13 mouse cellular contexts compared by ENCODE assay signal in genomic region chr4:128638265-128638923, GRCm38 (mm10). TPM values are rescaled to one million over a fixed set of nuclear protein-coding genes. Genes with fewer than 3 reads are reported as not detected.
DNase-seq lines count a peak whose midpoint lies in the region; ATAC-seq and TF ChIP-seq lines count a peak whose summit lies in the region.
"Had no signal": no experiment of that assay in that cellular context is flagged by ENCODE, and none has a peak within 500 bp of the region (broad histone marks: within the 10 kb centered on the region; RNA-seq: fewer than 3 reads in every experiment).

No protein-coding gene starts in this region.

- 88% methylated on average over 18 of the region's 18 CpGs for WGBS in forebrain, embryonic 10.5 days
- 80% methylated on average over 18 of the region's 18 CpGs for WGBS in forebrain, postnatal 0 days
- WGBS in kidney, embryonic 15.5 days, result 81% methylated on average over 18 of the region's 18 CpGs
- WGBS in midbrain, postnatal 0 days, result 89% methylated on average over 18 of the region's 18 CpGs
- 89% methylated on average over 18 of the region's 18 CpGs for WGBS in midbrain, embryonic 14.5 days
- 79% methylated on average over 18 of the region's 18 CpGs for WGBS in stomach, embryonic 15.5 days

- no peaks in the 10 kb centered on the region for H3K36me3 ChIP-seq in forebrain, embryonic 10.5 days (replicated peaks)
- H3K36me3 ChIP-seq in forebrain, postnatal 0 days (ENCODE audit: insufficient read depth), result no peaks in the 10 kb centered on the region
- H3K36me3 ChIP-seq in kidney, embryonic 15.5 days, result no peaks in the 10 kb centered on the region
- no peaks in the 10 kb centered on the region for H3K36me3 ChIP-seq in midbrain, postnatal 0 days (ENCODE audit: insufficient read depth, low read length)
- no peaks in the 10 kb centered on the region for H3K36me3 ChIP-seq in midbrain, embryonic 14.5 days (ENCODE audit: control insufficient read depth, insufficient read depth, low read length)
- no peaks in the 10 kb centered on the region for H3K36me3 ChIP-seq in stomach, embryonic 15.5 days

- H3K27ac ChIP-seq in forebrain, embryonic 10.5 days, result 0 out of 2 replicates have a peak overlapping the region, but pooled peaks have one; percentile 18
- H3K27ac ChIP-seq in forebrain, postnatal 0 days (ENCODE audit: low read depth, low read length), result no peak overlapping the region
- peak overlapping the region; percentile 89 for H3K27ac ChIP-seq in kidney, embryonic 15.5 days
- H3K27ac ChIP-seq in midbrain, postnatal 0 days (ENCODE audit: low read depth, low read length), result no peak overlapping the region
- H3K27ac ChIP-seq in midbrain, embryonic 14.5 days (replicated peaks; ENCODE audit: low read depth, low read length), result no peak overlapping the region
- H3K27ac ChIP-seq in stomach, embryonic 15.5 days, result 0 out of 2 replicates have a peak overlapping the region, but pooled peaks have one; percentile 16
- H3K27ac ChIP-seq: left cerebral cortex, adult 2 months had no signal

- no peak overlapping the region for H3K9ac ChIP-seq in forebrain, postnatal 0 days
- no peak overlapping the region for H3K9ac ChIP-seq in kidney, embryonic 15.5 days
- H3K9ac ChIP-seq in midbrain, postnatal 0 days (replicated peaks; ENCODE audit: low read length, poor library complexity, severe bottlenecking), result no peak overlapping the region
- no peak overlapping the region for H3K9ac ChIP-seq in midbrain, embryonic 14.5 days (replicated peaks; ENCODE audit: low read length)
- H3K9ac ChIP-seq in stomach, embryonic 15.5 days, result no peak overlapping the region

- H3K9me3 ChIP-seq in forebrain, embryonic 10.5 days, result no peaks in the 10 kb centered on the region
- H3K9me3 ChIP-seq in forebrain, postnatal 0 days (ENCODE audit: low read length), result no peaks in the 10 kb centered on the region
- H3K9me3 ChIP-seq in kidney, embryonic 15.5 days (replicated peaks), result no peaks in the 10 kb centered on the region
- no peaks in the 10 kb centered on the region for H3K9me3 ChIP-seq in midbrain, postnatal 0 days (ENCODE audit: low read length)
- H3K9me3 ChIP-seq in midbrain, embryonic 14.5 days (ENCODE audit: control insufficient read depth, low read length), result no peaks in the 10 kb centered on the region
- no peaks in the 10 kb centered on the region for H3K9me3 ChIP-seq in stomach, embryonic 15.5 days

- H3K4me2 ChIP-seq in forebrain, postnatal 0 days (ENCODE audit: low read depth), result no peak overlapping the region
- H3K4me2 ChIP-seq in kidney, embryonic 15.5 days, result no peak overlapping the region
- H3K4me2 ChIP-seq in midbrain, postnatal 0 days (ENCODE audit: low read depth, low read length, poor library complexity, severe bottlenecking), result no peak overlapping the region
- no peak overlapping the region for H3K4me2 ChIP-seq in midbrain, embryonic 14.5 days (ENCODE audit: low read length)
- no peak overlapping the region for H3K4me2 ChIP-seq in stomach, embryonic 15.5 days

- DNase-seq in forebrain, embryonic 10.5 days (ENCODE audit: extremely low spot score, low spot score), result no peak
- DNase-seq in forebrain, postnatal 0 days, result no peak
- DNase-seq in kidney, postnatal 25 days, result no peak
- DNase-seq in midbrain, postnatal 0 days (ENCODE audit: low spot score), result peak; percentile 19
- no peak for DNase-seq in midbrain, embryonic 14.5 days
- DNase-seq in embryo, embryonic 9.5 days (ENCODE audit: extremely low spot score), result no peak
- DNase-seq: adrenal gland, postnatal 36 days; gastrocnemius, postnatal 25 days; heart, postnatal 14 days had no signal

- H3K4me3 ChIP-seq in forebrain, embryonic 10.5 days, result no peak overlapping the region
- no peak overlapping the region for H3K4me3 ChIP-seq in forebrain, postnatal 0 days (ENCODE audit: low read depth, low read length)
- no peak overlapping the region for H3K4me3 ChIP-seq in kidney, embryonic 15.5 days (replicated peaks)
- H3K4me3 ChIP-seq in midbrain, postnatal 0 days (ENCODE audit: low read depth, low read length), result no peak overlapping the region
- no peak overlapping the region for H3K4me3 ChIP-seq in midbrain, embryonic 14.5 days (replicated peaks; ENCODE audit: low read depth, low read length)
- no peak overlapping the region for H3K4me3 ChIP-seq in stomach, embryonic 15.5 days (replicated peaks)
- H3K4me3 ChIP-seq: left cerebral cortex, adult 2 months had no signal

- TF ChIP-seq CTCF in forebrain, postnatal 0 days (IDR thresholded peaks at IDR 0.05; ENCODE audit: low read depth), result no peak
- no peak for TF ChIP-seq CTCF in midbrain, postnatal 0 days (IDR thresholded peaks at IDR 0.05)

- H3K27me3 ChIP-seq in forebrain, embryonic 10.5 days (ENCODE audit: poor library complexity, severe bottlenecking), result no peaks in the 10 kb centered on the region
- H3K27me3 ChIP-seq in forebrain, postnatal 0 days (ENCODE audit: insufficient read depth, low read length), result no peaks in the 10 kb centered on the region
- no peaks in the 10 kb centered on the region for H3K27me3 ChIP-seq in kidney, embryonic 15.5 days
- H3K27me3 ChIP-seq in midbrain, postnatal 0 days (ENCODE audit: insufficient read depth, low read length), result no peaks in the 10 kb centered on the region
- H3K27me3 ChIP-seq in midbrain, embryonic 14.5 days (ENCODE audit: control insufficient read depth, insufficient read depth, low read length), result no peaks in the 10 kb centered on the region
- no peaks in the 10 kb centered on the region for H3K27me3 ChIP-seq in stomach, embryonic 15.5 days (replicated peaks)

- peaks cover 50% of the 10 kb centered on the region for H3K4me1 ChIP-seq in forebrain, embryonic 10.5 days
- H3K4me1 ChIP-seq in forebrain, postnatal 0 days (ENCODE audit: insufficient read depth), result no peaks in the 10 kb centered on the region
- H3K4me1 ChIP-seq in kidney, embryonic 15.5 days, result peaks cover 64% of the 10 kb centered on the region
- no peaks in the 10 kb centered on the region; the same call in 1 of the 2 replicates for H3K4me1 ChIP-seq in midbrain, postnatal 0 days (ENCODE audit: insufficient read depth, low read length)
- H3K4me1 ChIP-seq in midbrain, embryonic 14.5 days (ENCODE audit: control insufficient read depth, insufficient read depth, low read length), result 0 out of 2 replicates have a peak, but pooled peaks cover 2% of the 10 kb centered on the region
- peaks cover 22% of the 10 kb centered on the region for H3K4me1 ChIP-seq in stomach, embryonic 15.5 days

- no peak for ATAC-seq in forebrain, postnatal 0 days
- ATAC-seq in kidney, embryonic 15.5 days (replicated peaks; ENCODE audit: low FRiP score), result no peak
- no peak for ATAC-seq in midbrain, postnatal 0 days (ENCODE audit: low FRiP score)
- no peak for ATAC-seq in midbrain, embryonic 14.5 days (ENCODE audit: low FRiP score, low TSS enrichment)
- ATAC-seq in stomach, embryonic 15.5 days (ENCODE audit: insufficient read depth, low FRiP score, low read depth), result no peak
- ATAC-seq: midbrain, embryonic 16.5 days had no signal

RNA-seq across cellular contexts. Expression of gene Phc2, which starts 16.1 kb away (rescaled TPM):
- 23.3 and 23.4 TPM in 2 replicates for polyA plus RNA-seq in forebrain, embryonic 10.5 days (2016; fragmentation: Nextera tagmentation; extraction: Ambion mirVana)
- total RNA-seq in forebrain, postnatal 0 days (2014; rRNA removed), result 78.3 and 93.2 TPM in 2 replicates
- 52.4 and 56.3 TPM in 2 replicates for polyA plus RNA-seq in forebrain, postnatal 0 days (2015; fragmentation: Nextera tagmentation; extraction: Ambion mirVana)
- polyA plus RNA-seq in kidney, embryonic 15.5 days (2015; fragmentation: Nextera tagmentation; extraction: Ambion mirVana), result 40.3 and 45.5 TPM in 2 replicates
- total RNA-seq in midbrain, postnatal 0 days (2014; rRNA removed), result 64.3 and 66.1 TPM in 2 replicates
- polyA plus RNA-seq in midbrain, postnatal 0 days (2015; fragmentation: Nextera tagmentation; extraction: Ambion mirVana), result 31.4 and 34.8 TPM in 2 replicates
- polyA plus RNA-seq in midbrain, embryonic 14.5 days (2014; fragmentation: Nextera tagmentation; extraction: Ambion mirVana), result 48.4 and 54.2 TPM in 2 replicates
- polyA plus RNA-seq in stomach, embryonic 15.5 days (2015; fragmentation: Nextera tagmentation; extraction: Ambion mirVana), result 46.9 and 49.3 TPM in 2 replicates

RNA-seq across cellular contexts. Expression of gene Tlr12, which starts 20.0 kb away (rescaled TPM):
- polyA plus RNA-seq in forebrain, embryonic 10.5 days (2016; fragmentation: Nextera tagmentation; extraction: Ambion mirVana), result 0.63 and 1.0 TPM in 2 replicates
- 1.2 and 1.6 TPM in 2 replicates for total RNA-seq in forebrain, postnatal 0 days (2014; rRNA removed)
- polyA plus RNA-seq in forebrain, postnatal 0 days (2015; fragmentation: Nextera tagmentation; extraction: Ambion mirVana), result 1.2 and 1.3 TPM in 2 replicates
- 2.6 and 2.9 TPM in 2 replicates for polyA plus RNA-seq in kidney, embryonic 15.5 days (2015; fragmentation: Nextera tagmentation; extraction: Ambion mirVana)
- 1.3 and 2.1 TPM in 2 replicates for total RNA-seq in midbrain, postnatal 0 days (2014; rRNA removed)
- 0.71 and 1.1 TPM in 2 replicates for polyA plus RNA-seq in midbrain, postnatal 0 days (2015; fragmentation: Nextera tagmentation; extraction: Ambion mirVana)
- 0.61 and 1.2 TPM in 2 replicates for polyA plus RNA-seq in midbrain, embryonic 14.5 days (2014; fragmentation: Nextera tagmentation; extraction: Ambion mirVana)
- polyA plus RNA-seq in stomach, embryonic 15.5 days (2015; fragmentation: Nextera tagmentation; extraction: Ambion mirVana), result 1.5 and 1.7 TPM in 2 replicates
- total RNA-seq: gastrocnemius, postnatal 25 days had no signal

RNA-seq across cellular contexts. Expression of gene Zscan20, which starts 28.5 kb away (rescaled TPM):
- polyA plus RNA-seq in forebrain, embryonic 10.5 days (2016; fragmentation: Nextera tagmentation; extraction: Ambion mirVana), result 6.3 and 7.0 TPM in 2 replicates
- 6.5 and 7.6 TPM in 2 replicates for total RNA-seq in forebrain, postnatal 0 days (2014; rRNA removed)
- 1.0 and 1.4 TPM in 2 replicates for polyA plus RNA-seq in forebrain, postnatal 0 days (2015; fragmentation: Nextera tagmentation; extraction: Ambion mirVana)
- 5.7 and 6.0 TPM in 2 replicates for polyA plus RNA-seq in kidney, embryonic 15.5 days (2015; fragmentation: Nextera tagmentation; extraction: Ambion mirVana)
- total RNA-seq in midbrain, postnatal 0 days (2014; rRNA removed), result 12.3 and 16.6 TPM in 2 replicates
- polyA plus RNA-seq in midbrain, postnatal 0 days (2015; fragmentation: Nextera tagmentation; extraction: Ambion mirVana), result 1.9 and 2.5 TPM in 2 replicates
- 3.2 and 3.7 TPM in 2 replicates for polyA plus RNA-seq in midbrain, embryonic 14.5 days (2014; fragmentation: Nextera tagmentation; extraction: Ambion mirVana)
- polyA plus RNA-seq in stomach, embryonic 15.5 days (2015; fragmentation: Nextera tagmentation; extraction: Ambion mirVana), result 3.8 and 3.9 TPM in 2 replicates

Comparison
In these comparisons a context has a peak if more than half of its experiments do, and no peak if none do; other contexts are left out.
1. H3K27ac ChIP-seq: peak in forebrain, embryonic 10.5 days (single experiment), kidney, embryonic 15.5 days (single experiment) and stomach, embryonic 15.5 days (single experiment); none in forebrain, postnatal 0 days (single experiment), midbrain, postnatal 0 days (single experiment) and midbrain, embryonic 14.5 days (single experiment).